In genomic region chr6:114250311-114250710, GRCm38 (mm10) we compare ENCODE assay signal across 8 mouse cellular contexts. TPM values are rescaled to one million over a fixed set of nuclear protein-coding genes. Genes with fewer than 3 reads are reported as not detected.
DNase-seq lines count a peak whose midpoint lies in the region; ATAC-seq and TF ChIP-seq lines count a peak whose summit lies in the region.

No protein-coding gene starts in this region.

- no peak overlapping the region for H3K9ac ChIP-seq in embryonic facial prominence, embryonic 14.5 days (ENCODE audit: low read depth, low read length)

- 7% methylated on average over 5 of the region's 5 CpGs for WGBS in bone marrow, adult 2 months
- WGBS in embryonic facial prominence, embryonic 14.5 days: 3% methylated on average over 5 of the region's 5 CpGs

- no peak for ATAC-seq in G1E (ENCODE audit: extremely low read depth, insufficient number of reproducible peaks, low FRiP score, poor library complexity, severe bottlenecking)
- peak; percentile 62; the same call in 1 of the 2 replicates for ATAC-seq in embryonic facial prominence, embryonic 14.5 days (ENCODE audit: low read depth)
- ATAC-seq in hematopoietic stem cell, adult 5-6 weeks (replicated peaks in 1 of 2; ENCODE audit: insufficient read depth in 1 of 2, low FRiP score in 2 of 2, low TSS enrichment in 1 of 2, low read depth in 1 of 2, poor library complexity in 2 of 2, severe bottlenecking in 2 of 2): peak; percentile 69 to 80; a peak in 3 of 4 replicates

- TF ChIP-seq POLR2A in bone marrow, adult 2 months (IDR thresholded peaks at IDR 0.05; ENCODE audit: borderline replicate concordance, control insufficient read depth, low read depth, low read length): no peak

- no peak overlapping the region for H3K4me3 ChIP-seq in G1E (ENCODE audit: low read depth, low read length)
- H3K4me3 ChIP-seq in bone marrow, adult 2 months (replicated peaks; ENCODE audit: control insufficient read depth, low read depth, low read length): no peak overlapping the region
- H3K4me3 ChIP-seq in embryonic facial prominence, embryonic 14.5 days (ENCODE audit: low read depth, low read length): no peak overlapping the region

- H3K36me3 ChIP-seq in G1E (replicated peaks): no peaks in the 10 kb centered on the region
- no peaks in the 10 kb centered on the region for H3K36me3 ChIP-seq in embryonic facial prominence, embryonic 14.5 days (ENCODE audit: control insufficient read depth, insufficient read depth, low read length)

- no peaks in the 10 kb centered on the region; the same call in 1 of the 2 replicates for H3K27me3 ChIP-seq in G1E (ENCODE audit: insufficient read depth, low read length)
- no peaks in the 10 kb centered on the region for H3K27me3 ChIP-seq in embryonic facial prominence, embryonic 14.5 days (replicated peaks; ENCODE audit: control insufficient read depth, insufficient read depth, low read length)

- TF ChIP-seq CTCF in G1E (IDR thresholded peaks at IDR 0.05; ENCODE audit: low read depth, low read length): peak; percentile 27; the same call in 1 of the 2 replicates
- TF ChIP-seq CTCF in bone marrow, adult 2 months (IDR thresholded peaks at IDR 0.05; ENCODE audit: control insufficient read depth, insufficient read depth, low read length): peak; percentile 94

- H3K9me3 ChIP-seq in G1E (replicated peaks): peaks cover 95% of the 10 kb centered on the region
- no peaks in the 10 kb centered on the region for H3K9me3 ChIP-seq in embryonic facial prominence, embryonic 14.5 days (ENCODE audit: control insufficient read depth, low read length)

- no peak for DNase-seq in G1E (ENCODE audit: low spot score)
- peak; percentile 75 for DNase-seq in embryonic facial prominence, embryonic 14.5 days (ENCODE audit: low spot score)
- peak; percentile 54 for DNase-seq in layer of hippocampus, adult 9-11 months
- peak; percentile 47 to 63 for DNase-seq in lung, postnatal 4 days
- peak; percentile 78 for DNase-seq in right cerebral cortex, postnatal 14 days
- peak; percentile 24 to 71 for DNase-seq in urinary bladder, postnatal 4 days (ENCODE audit: low spot score in 2 of 2)

- no peaks in the 10 kb centered on the region for H3K4me1 ChIP-seq in G1E (ENCODE audit: insufficient read depth, low read depth, low read length)
- no peaks in the 10 kb centered on the region for H3K4me1 ChIP-seq in bone marrow, adult 2 months (ENCODE audit: control insufficient read depth, insufficient read depth, low read length)
- no peaks in the 10 kb centered on the region for H3K4me1 ChIP-seq in embryonic facial prominence, embryonic 14.5 days (ENCODE audit: control insufficient read depth, insufficient read depth, low read length)

- no peak overlapping the region for H3K27ac ChIP-seq in bone marrow, adult 2 months (ENCODE audit: control insufficient read depth, insufficient read depth, low read depth, low read length, poor library complexity)
- H3K27ac ChIP-seq in embryonic facial prominence, embryonic 14.5 days (replicated peaks; ENCODE audit: low read depth, low read length): no peak overlapping the region

- H3K4me2 ChIP-seq in embryonic facial prominence, embryonic 14.5 days (ENCODE audit: low read depth, low read length): no peak overlapping the region

RNA-seq across cellular contexts. Expression of gene Slc6a1, which starts 32.1 kb away (rescaled TPM):
- not detected in 2 replicates for total RNA-seq in G1E (2014; fragmentation: Nextera tagmentation)
- total RNA-seq in G1E (2017): 0.17 and 0.27 TPM in 2 replicates
- polyA plus RNA-seq in G1E (2012): not detected in 2 replicates
- 0.38 and 3.9 TPM in 2 replicates for polyA plus RNA-seq in bone marrow, adult 2 months (2011; ENCODE audit: insufficient read depth, insufficient read length, low replicate concordance, missing spikeins)
- 2.7 and 2.8 TPM in 2 replicates for polyA plus RNA-seq in embryonic facial prominence, embryonic 14.5 days (2014; fragmentation: Nextera tagmentation; extraction: Ambion mirVana)
- total RNA-seq in hematopoietic stem cell, adult 5-6 weeks (2017): not detected in 2 replicates
